Mouse (Mus musculus) midbrain, embryonic 10.5 days (tissue): ENCODE data around the gene Retreg3. TPM values are rescaled to one million over a fixed set of nuclear protein-coding genes. Genes with fewer than 3 reads are reported as not detected.

Experiments used
- DNase-seq: peaks from one replicate; pipeline ENCODE4 v3.0.0-alpha.2; 2017; ENCODE audit warnings: low spot score
- H3K27ac ChIP-seq: fragments of 300-500 bp; sonication (generic); replicated peaks from 2 replicates; pipeline ENCODE4 v1.5.1; 2016; ENCODE audit warnings: mild to moderate bottlenecking
- H3K27me3 ChIP-seq: fragments of 300-500 bp; sonication (generic); 2 replicates; pipeline ENCODE4 v1.6.1; 2016; ENCODE audit warnings: low read depth, mild to moderate bottlenecking; ENCODE audit not compliant: poor library complexity, severe bottlenecking
- H3K36me3 ChIP-seq: fragments of 300-500 bp; sonication (generic); 2 replicates; pipeline ENCODE4 v1.6.1; 2016; ENCODE audit warnings: mild to moderate bottlenecking, moderate library complexity
- H3K4me1 ChIP-seq: fragments of 300-500 bp; sonication (generic); 2 replicates; pipeline ENCODE4 v1.6.1; 2016
- H3K4me3 ChIP-seq: fragments of 300-500 bp; sonication (generic); 2 replicates; pipeline ENCODE4 v1.5.1; 2016; ENCODE audit warnings: mild to moderate bottlenecking, moderate library complexity
- H3K9me3 ChIP-seq: fragments of 300-500 bp; sonication (generic); replicated peaks from 2 replicates; pipeline ENCODE4 v1.6.1; 2016; ENCODE audit warnings: mild to moderate bottlenecking
- WGBS: fragments of 180-500 bp; shearing (Covaris S2); methylation state at CpG from one replicate; pipeline ENCODE4 v1.1.7; 2016; 5-methylcytosine and 5-hydroxymethylcytosine counted together
- polyA plus RNA-seq: library from polyadenylated mRNA; unstranded; fragments of >200 nt; fragmentation: Nextera tagmentation; extraction: Ambion mirVana; gene quantifications from 2 replicates; pipeline ENCODE4 v1.2.1, GENCODE M21; 2016

Gene Retreg3
- polyA plus RNA-seq, 1 experiment from 2014 or later = 16.4 TPM

DNA sequence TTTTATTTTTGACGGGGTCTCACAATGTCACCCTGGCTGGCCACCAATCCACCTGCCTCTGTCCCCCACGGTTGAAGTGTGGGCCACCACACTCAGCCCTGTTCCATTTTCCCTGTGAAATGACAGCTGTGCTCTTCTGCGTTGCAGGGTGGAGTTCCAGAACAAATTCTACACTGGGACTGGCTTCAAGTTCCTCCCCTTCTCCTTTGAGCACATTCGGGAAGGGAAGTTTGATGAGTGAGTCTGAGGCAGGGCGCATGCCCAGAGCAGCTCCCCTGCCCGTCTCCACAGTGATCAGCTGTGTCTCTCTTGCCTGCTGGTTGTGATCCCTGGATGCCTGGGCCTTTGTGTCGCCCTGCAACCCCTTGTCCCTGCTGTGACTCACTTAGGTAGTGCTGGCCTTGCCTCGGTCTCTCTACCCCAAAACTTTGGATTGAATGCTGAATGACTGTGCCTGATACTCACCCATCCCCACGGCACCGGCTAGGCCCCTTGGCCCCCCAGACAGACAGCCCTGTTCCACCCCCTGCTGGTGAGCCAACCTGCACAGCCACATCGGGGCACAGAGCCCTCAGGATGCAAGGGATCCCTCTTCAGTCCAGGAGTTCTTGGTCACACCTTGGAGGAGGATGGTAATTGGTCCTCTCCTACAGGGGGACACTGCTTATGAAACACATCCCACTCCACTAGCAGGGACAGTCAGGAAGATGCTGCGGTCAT, 57.4 kb downstream of the Retreg3 start:
- Histone ChIP-seq H3K9me3 (no peaks in the 10 kb centered on the region), H3K36me3 (peaks cover 61% of the 10 kb centered on the region), H3K4me1 (peaks cover 41% of the 10 kb centered on the region), H3K27ac (no peak overlapping the region), H3K27me3 (no peaks in the 10 kb centered on the region), H3K4me3 (no peak overlapping the region)
- WGBS = 75% methylated on average over 12 of the region's 12 CpGs
- DNase-seq = no peak

DNA sequence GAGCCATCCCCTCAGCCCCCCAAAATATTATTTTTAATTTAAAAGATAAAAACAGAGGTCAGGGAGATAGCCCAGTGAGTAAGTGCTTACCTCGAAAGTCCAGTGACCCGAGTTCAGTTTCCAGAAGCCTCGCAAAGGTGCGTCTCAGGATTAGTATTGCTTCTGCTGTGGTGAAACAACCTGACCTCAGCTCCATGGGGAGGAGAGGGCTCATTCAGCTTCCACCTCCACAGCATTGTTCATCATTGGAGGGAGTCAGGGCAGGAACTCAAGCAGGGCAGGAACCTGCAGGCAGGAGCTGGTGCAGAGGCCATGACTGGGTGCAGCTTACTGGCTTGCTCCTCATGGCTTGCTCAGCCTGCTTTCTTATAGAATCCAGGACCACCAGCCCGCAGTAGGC, 58.6 kb downstream of the Retreg3 start:
- 96% methylated on average over 5 of the region's 5 CpGs for WGBS
- H3K27ac ChIP-seq = no peak overlapping the region
- peaks cover 30% of the 10 kb centered on the region for H3K4me1 ChIP-seq
- H3K9me3 ChIP-seq = no peaks in the 10 kb centered on the region
- H3K27me3 ChIP-seq = no peaks in the 10 kb centered on the region
- H3K36me3 ChIP-seq = peaks cover 74% of the 10 kb centered on the region
- no peak for DNase-seq
- no peak overlapping the region for H3K4me3 ChIP-seq

DNA sequence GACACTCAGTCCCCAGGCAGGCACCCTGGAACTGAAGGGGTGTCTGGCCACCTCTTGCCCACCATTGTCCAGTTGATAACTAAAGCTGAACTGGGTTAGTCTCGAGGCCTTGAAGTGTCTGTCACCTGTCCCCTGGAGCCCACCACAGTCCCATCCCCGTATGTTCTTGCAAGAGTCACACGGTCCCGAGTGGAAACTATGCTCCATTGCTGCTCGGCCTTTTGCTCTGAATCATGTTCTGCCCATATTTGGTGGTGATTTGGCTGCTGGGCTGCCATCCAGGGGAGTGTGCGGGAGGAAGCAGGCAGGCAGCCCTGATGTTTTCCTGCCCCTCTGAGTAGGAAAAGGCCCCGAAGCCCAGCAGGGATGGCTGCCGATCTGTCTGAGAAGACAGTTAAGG, 59.6 kb downstream of the Retreg3 start:
- no peak for DNase-seq
- Histone ChIP-seq H3K4me3 (no peak overlapping the region), H3K27ac (0 out of 2 replicates have a peak overlapping the region, but pooled peaks have one; percentile 20), H3K9me3 (no peaks in the 10 kb centered on the region), H3K4me1 (peaks cover 29% of the 10 kb centered on the region), H3K27me3 (no peaks in the 10 kb centered on the region), H3K36me3 (peaks cover 83% of the 10 kb centered on the region)
- WGBS = 74% methylated on average over 8 of the region's 8 CpGs

DNA sequence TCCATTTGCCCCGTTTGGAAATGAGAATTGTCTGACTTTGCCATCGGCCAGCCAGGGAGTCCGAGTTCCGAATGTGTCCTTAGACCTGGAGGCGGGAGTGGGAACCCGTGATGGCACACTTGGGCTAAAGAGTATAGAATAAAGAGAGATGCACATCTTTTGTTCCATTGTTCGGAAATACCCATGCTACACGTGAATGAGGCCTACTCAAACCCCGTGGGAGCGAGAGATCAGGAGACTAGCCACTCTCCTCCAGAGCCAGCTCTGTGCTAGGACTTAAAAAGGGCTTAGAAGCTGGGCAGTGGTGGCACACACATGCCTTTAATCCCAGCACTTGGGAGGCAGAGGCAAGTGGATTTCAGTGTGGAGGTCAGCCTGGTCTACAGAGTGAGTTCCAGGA, 60.2 kb downstream of the Retreg3 start:
- peaks cover 90% of the 10 kb centered on the region for H3K36me3 ChIP-seq
- no peaks in the 10 kb centered on the region for H3K9me3 ChIP-seq
- peaks cover 29% of the 10 kb centered on the region for H3K4me1 ChIP-seq
- no peak overlapping the region for H3K4me3 ChIP-seq
- H3K27ac ChIP-seq = no peak overlapping the region; the same call in 1 of the 2 replicates
- no peaks in the 10 kb centered on the region for H3K27me3 ChIP-seq
- no peak for DNase-seq
- WGBS = 81% methylated on average over 10 of the region's 10 CpGs

DNA sequence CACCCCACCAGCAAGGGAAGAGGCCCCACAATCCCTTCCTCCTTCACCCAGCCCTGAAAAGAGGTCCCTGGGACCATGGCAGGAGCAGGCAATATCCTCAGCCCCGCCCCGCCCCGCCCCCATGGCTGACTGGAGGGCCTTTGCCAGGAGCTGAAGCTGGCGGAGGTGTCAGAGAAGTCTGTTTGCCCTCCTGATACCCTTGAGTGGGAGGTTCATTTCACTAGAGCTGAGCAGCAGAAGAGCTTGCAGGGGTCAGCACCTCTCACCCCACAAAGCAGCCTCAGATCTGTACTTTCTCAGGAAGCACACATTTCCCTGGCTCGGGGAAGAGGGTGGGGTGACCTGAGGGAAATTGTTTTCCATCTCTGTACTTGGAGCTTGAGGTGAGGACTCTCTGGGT, 61.0 kb downstream of the Retreg3 start:
- H3K4me1 ChIP-seq = peaks cover 26% of the 10 kb centered on the region
- DNase-seq = no peak
- H3K27me3 ChIP-seq = no peaks in the 10 kb centered on the region
- no peak overlapping the region for H3K4me3 ChIP-seq
- peaks cover 92% of the 10 kb centered on the region for H3K36me3 ChIP-seq
- H3K27ac ChIP-seq = no peak overlapping the region
- 74% methylated on average over 5 of the region's 5 CpGs for WGBS
- no peaks in the 10 kb centered on the region for H3K9me3 ChIP-seq

DNA sequence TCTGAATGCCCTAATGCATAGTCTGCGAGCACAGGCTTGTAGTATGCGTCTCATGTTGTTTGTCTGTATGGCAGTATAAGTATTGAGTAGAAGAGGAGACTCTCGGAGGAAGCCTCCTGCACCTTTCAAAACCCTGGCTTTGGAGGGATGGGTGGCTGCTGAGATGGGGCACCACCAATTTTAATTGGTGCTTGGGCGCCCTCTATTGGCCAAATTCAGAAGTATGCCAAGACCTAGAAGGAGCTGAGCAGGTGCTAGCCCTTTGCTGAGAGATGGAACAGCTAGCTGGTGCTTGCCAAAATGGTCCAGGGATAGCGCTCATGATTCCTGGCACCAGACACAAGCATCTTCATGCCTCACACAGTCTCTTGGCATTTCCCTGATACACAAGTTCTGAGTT, 61.8 kb downstream of the Retreg3 start:
- WGBS = 36% methylated on average over 5 of the region's 5 CpGs

DNA sequence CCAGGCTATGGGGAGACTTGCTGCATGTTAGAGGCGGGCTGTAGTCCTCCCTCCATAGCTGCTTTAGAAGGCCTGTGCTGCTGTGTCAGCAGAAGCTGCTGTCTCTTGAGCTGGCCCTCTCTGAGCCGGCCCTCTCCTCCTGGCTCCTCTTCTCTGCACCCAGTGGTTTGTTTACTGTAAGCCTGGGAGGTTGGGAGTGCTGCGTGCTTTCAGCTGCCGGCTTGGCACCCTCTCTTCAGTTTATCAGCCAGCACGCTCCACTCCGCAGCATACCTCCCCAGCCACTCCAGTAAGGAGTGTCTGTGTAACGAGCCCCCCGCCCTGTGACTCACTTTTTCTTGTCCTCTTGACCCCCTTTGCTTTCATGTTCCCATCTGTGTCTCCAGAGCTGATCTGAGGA, 62.8 kb downstream of the Retreg3 start:
- Histone ChIP-seq H3K9me3 (no peaks in the 10 kb centered on the region), H3K4me1 (peaks cover 16% of the 10 kb centered on the region), H3K36me3 (peaks cover 92% of the 10 kb centered on the region), H3K27me3 (no peaks in the 10 kb centered on the region), H3K27ac (no peak overlapping the region), H3K4me3 (no peak overlapping the region)
- 60% methylated on average over 8 of the region's 8 CpGs for WGBS
- no peak for DNase-seq

More for the DNA sequence above, 61.8 kb downstream of the Retreg3 start:
- no peak overlapping the region for H3K27ac ChIP-seq
- peaks cover 92% of the 10 kb centered on the region for H3K36me3 ChIP-seq
- H3K9me3 ChIP-seq = no peaks in the 10 kb centered on the region
- no peaks in the 10 kb centered on the region for H3K27me3 ChIP-seq
- peak; percentile 72 for DNase-seq
- H3K4me1 ChIP-seq = peaks cover 17% of the 10 kb centered on the region
- no peak overlapping the region for H3K4me3 ChIP-seq

DNA sequence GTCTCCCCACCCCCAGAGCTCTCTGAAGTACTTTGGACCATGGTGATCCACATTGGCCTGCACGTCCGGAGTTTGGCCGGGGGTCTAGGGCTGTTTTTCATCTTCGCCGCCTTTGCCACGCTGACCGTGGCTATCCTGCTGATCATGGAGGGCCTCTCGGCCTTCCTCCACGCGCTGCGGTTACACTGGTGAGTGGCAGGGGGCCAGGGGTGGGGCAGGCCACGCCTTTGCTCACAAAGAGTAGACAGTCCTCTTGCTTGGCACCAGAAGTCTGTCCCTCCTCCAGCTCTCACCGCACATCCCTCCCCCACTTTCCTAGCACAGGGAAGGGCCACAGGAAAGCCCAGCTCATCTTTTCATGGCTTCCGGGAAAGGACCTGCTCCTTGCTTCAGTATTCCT, 64.3 kb downstream of the Retreg3 start:
- H3K27ac ChIP-seq = no peak overlapping the region
- no peak overlapping the region for H3K4me3 ChIP-seq
- peaks cover 16% of the 10 kb centered on the region for H3K4me1 ChIP-seq
- no peak for DNase-seq
- H3K27me3 ChIP-seq = no peaks in the 10 kb centered on the region
- H3K9me3 ChIP-seq = no peaks in the 10 kb centered on the region
- peaks cover 93% of the 10 kb centered on the region for H3K36me3 ChIP-seq
- WGBS = 90% methylated on average over 14 of the region's 14 CpGs

DNA sequence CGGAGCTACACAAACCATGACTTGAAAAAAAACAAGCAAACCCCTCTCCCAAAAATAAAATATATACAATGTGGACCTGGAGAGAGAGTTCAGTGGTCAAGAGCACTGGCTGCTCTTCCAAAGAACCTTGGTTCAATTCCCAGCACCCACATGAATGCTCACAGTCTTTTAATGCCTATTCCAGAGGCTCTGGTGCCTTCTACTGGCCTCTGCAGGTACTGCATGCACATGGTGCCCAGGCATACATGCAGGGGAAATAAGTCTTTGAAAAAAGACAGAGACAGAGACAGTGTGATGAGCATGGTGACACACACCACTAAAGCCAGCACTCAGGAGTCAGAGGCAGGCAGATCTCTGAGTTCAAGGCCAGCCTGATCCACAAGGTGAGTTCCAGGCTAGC, 65.7 kb downstream of the Retreg3 start:
- no peak overlapping the region for H3K27ac ChIP-seq
- H3K4me1 ChIP-seq = peaks cover 6% of the 10 kb centered on the region
- H3K27me3 ChIP-seq = no peaks in the 10 kb centered on the region
- no peaks in the 10 kb centered on the region for H3K9me3 ChIP-seq
- DNase-seq = no peak
- H3K36me3 ChIP-seq = peaks cover 93% of the 10 kb centered on the region
- H3K4me3 ChIP-seq = no peak overlapping the region
- 97% methylated on average over 1 of the region's 1 CpGs for WGBS

DNA sequence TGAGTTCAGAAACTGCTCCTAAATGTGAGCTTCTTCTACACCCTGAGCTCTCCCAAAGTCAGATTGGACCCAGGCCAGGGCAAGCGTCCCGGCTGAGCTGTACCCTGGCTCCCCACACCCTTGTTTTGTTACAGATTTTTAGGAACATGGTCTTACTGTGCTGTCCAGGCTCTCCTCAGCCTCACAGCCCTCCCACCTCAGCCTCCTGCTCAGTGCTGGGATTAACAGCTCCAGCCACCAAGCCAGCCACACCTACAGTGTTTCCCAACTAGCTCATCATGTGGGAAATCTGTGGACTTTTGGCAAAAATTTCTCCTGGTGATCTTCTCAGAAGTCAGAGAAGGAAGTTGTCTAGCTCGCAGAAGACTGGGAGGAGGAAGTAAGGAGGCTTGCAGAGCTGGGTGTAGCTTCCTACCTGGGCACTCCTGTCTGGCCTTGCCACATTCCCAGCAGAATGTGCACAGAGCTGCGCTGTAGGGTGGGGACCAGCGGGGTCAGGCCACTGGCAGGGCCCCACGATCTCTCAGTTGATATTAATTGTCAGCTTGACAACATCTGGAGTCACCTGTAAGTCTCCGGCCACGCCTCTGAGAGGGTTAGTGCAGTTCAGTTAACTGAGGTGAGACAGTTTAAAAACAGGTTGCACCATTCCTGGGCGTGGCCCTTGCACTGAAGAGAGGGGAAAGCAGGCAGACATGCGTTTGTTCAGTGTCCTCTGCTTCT, 66.8 kb downstream of the Retreg3 start:
- H3K36me3 ChIP-seq = peaks cover 95% of the 10 kb centered on the region
- no peak overlapping the region for H3K4me3 ChIP-seq
- 95% methylated on average over 10 of the region's 10 CpGs for WGBS
- no peaks in the 10 kb centered on the region for H3K4me1 ChIP-seq
- H3K27me3 ChIP-seq = no peaks in the 10 kb centered on the region
- DNase-seq = no peak
- no peak overlapping the region for H3K27ac ChIP-seq
- no peaks in the 10 kb centered on the region for H3K9me3 ChIP-seq

DNA sequence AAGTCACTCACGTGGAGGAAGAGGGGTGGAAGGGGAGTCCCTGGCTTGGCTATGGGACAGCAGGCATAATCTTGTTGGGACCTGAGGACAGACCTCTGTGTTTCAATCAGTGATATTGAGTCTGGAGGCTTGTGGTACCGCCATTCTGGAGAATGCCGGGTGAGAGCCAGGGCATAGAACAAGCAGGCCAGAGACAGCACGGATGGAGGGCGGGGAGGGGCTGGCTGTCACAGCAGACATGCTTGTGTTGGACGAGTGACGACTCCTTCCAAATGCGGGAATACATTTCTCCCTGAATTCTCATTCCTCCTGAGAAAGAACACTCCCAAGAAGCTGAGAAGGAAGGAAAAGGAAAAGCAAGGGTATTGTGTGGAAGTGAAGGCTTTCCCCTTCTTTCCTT, 68.1 kb downstream of the Retreg3 start:
- no peak for DNase-seq
- Histone ChIP-seq H3K27me3 (no peaks in the 10 kb centered on the region), H3K27ac (no peak overlapping the region), H3K9me3 (no peaks in the 10 kb centered on the region), H3K4me1 (no peaks in the 10 kb centered on the region), H3K36me3 (peaks cover 99% of the 10 kb centered on the region), H3K4me3 (no peak overlapping the region)
- WGBS = 89% methylated on average over 8 of the region's 8 CpGs

DNA sequence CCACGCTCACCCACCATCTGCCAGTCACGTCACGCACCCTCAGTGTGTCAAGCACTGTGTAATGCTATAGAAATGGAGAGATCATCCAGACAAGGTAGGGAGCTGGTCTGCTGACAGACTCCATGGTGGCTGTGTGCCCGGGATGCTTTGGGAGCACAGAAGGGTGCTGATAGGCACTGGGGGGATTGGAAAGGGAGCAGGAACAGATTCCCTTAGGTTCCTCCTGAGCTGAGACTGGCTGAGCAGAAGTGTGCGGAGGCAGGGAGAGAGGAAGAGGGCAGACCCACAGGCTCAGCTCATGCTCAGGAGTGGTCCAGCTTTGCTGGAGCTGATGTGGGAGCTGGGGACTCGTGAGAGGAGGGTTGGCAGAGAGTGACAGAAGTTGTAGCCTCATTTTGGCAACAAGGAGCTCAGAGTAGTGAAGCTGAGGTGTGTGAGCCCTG, 68.6 kb downstream of the Retreg3 start:
- no peak for DNase-seq
- H3K4me3 ChIP-seq = no peak overlapping the region
- no peaks in the 10 kb centered on the region for H3K27me3 ChIP-seq
- H3K27ac ChIP-seq = no peak overlapping the region
- peaks cover 99% of the 10 kb centered on the region for H3K36me3 ChIP-seq
- WGBS = 90% methylated on average over 6 of the region's 6 CpGs
- H3K9me3 ChIP-seq = no peaks in the 10 kb centered on the region
- H3K4me1 ChIP-seq = no peaks in the 10 kb centered on the region

DNA sequence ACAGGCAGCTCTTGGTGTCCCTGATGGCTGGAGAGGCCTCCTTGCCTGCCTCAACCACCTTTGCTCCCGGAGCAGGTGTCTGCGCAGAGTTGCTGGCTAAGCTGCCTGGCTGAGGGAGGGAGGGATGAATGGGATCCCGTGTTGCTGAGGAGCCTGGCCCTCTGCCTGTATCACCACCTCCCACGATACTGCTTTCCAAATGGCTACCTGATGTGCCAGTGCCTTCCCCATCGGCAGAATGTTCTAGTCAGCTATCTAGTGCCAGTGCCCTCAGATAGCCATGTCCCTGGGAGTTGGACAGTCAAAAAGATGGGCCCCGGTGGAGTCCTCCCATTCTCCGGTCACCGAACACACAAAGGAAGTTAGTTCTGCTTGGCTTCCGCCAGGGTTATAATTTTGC, 69.3 kb downstream of the Retreg3 start:
- no peak for DNase-seq
- Histone ChIP-seq H3K36me3 (peaks cover 99% of the 10 kb centered on the region), H3K4me1 (no peaks in the 10 kb centered on the region), H3K27ac (0 out of 2 replicates have a peak overlapping the region, but pooled peaks have one; percentile 28), H3K27me3 (no peaks in the 10 kb centered on the region), H3K9me3 (no peaks in the 10 kb centered on the region), H3K4me3 (no peak overlapping the region)
- 93% methylated on average over 9 of the region's 9 CpGs for WGBS
